Mouse (Mus musculus) neural tube, embryonic 14.5 days (tissue): ENCODE data around the gene Rara. TPM values are rescaled to one million over a fixed set of nuclear protein-coding genes. Genes with fewer than 3 reads are reported as not detected.

ENCODE experiments used
- ATAC-seq: fragments of 200-750 bp; cut with Nextera tagmentation; 2 replicates; pipeline ENCODE4 v1.8.0; 2017; ENCODE audit warnings: low read depth, mild to moderate bottlenecking, moderate TSS enrichment, moderate library complexity
- H3K27ac ChIP-seq: fragments of 300-500 bp; sonication (generic); 2 replicates; pipeline ENCODE4 v1.5.1; 2014; ENCODE audit warnings: low read depth, mild to moderate bottlenecking, control low read depth, low read length, moderate library complexity, mixed read lengths
- H3K27me3 ChIP-seq: fragments of 300-500 bp; sonication (generic); 2 replicates; pipeline ENCODE4 v1.6.1; 2014; ENCODE audit warnings: low read length; ENCODE audit not compliant: control insufficient read depth, insufficient read depth
- H3K36me3 ChIP-seq: fragments of 300-500 bp; sonication (generic); 2 replicates; pipeline ENCODE4 v1.6.1; 2014; ENCODE audit warnings: low read length, mixed read lengths; ENCODE audit not compliant: control insufficient read depth, insufficient read depth
- H3K4me1 ChIP-seq: fragments of 300-500 bp; sonication (generic); 2 replicates; pipeline ENCODE4 v1.6.1; 2014; ENCODE audit warnings: low read length; ENCODE audit not compliant: control insufficient read depth, insufficient read depth
- H3K4me2 ChIP-seq: fragments of 300-500 bp; sonication (generic); 2 replicates; pipeline ENCODE4 v1.6.1; 2014; ENCODE audit warnings: mild to moderate bottlenecking, low read depth, low read length, control low read depth
- H3K4me3 ChIP-seq: fragments of 300-500 bp; sonication (generic); 2 replicates; pipeline ENCODE4 v1.5.1; 2014; ENCODE audit warnings: low read depth, low read length, control low read depth, mixed read lengths
- H3K9ac ChIP-seq: fragments of 300-500 bp; sonication (generic); replicated peaks from 2 replicates; pipeline ENCODE4 v1.6.1; 2014; ENCODE audit warnings: low read depth, mild to moderate bottlenecking, control low read depth, low read length, mixed read lengths
- H3K9me3 ChIP-seq: fragments of 300-500 bp; sonication (generic); 2 replicates; pipeline ENCODE4 v1.6.1; 2016; ENCODE audit warnings: low read length; ENCODE audit not compliant: control insufficient read depth
- WGBS: fragments of 180-500 bp; shearing (Covaris S2); extraction: QIAGEN DNeasy Blood & Tissue Kit; methylation state at CpG from one replicate; pipeline ENCODE4 v1.1.7; 2014; 5-methylcytosine and 5-hydroxymethylcytosine counted together
- polyA plus RNA-seq: library from polyadenylated mRNA; unstranded; fragments of >200 nt; fragmentation: Nextera tagmentation; extraction: Ambion mirVana; gene quantifications from 2 replicates; pipeline ENCODE4 v1.2.1, GENCODE M21; 2014

Gene Rara
- polyA plus RNA-seq, 1 experiment from 2014 or later = 22.3 TPM

GRCm38 (mm10) chr11:98968079-98968478 lies 40.5 kb downstream of the Rara start:
- H3K4me3 ChIP-seq = no peak overlapping the region
- H3K36me3 ChIP-seq = peaks cover 7% of the 10 kb centered on the region
- peak overlapping the region; percentile 23; the same call in 1 of the 2 replicates for H3K4me2 ChIP-seq
- H3K27ac ChIP-seq = peak overlapping the region; percentile 84
- WGBS = 19% methylated on average over 16 of the region's 16 CpGs
- no peaks in the 10 kb centered on the region for H3K9me3 ChIP-seq
- H3K4me1 ChIP-seq = peaks cover 86% of the 10 kb centered on the region
- no peaks in the 10 kb centered on the region for H3K27me3 ChIP-seq
- H3K9ac ChIP-seq = peak overlapping the region; percentile 28
- no peak for ATAC-seq

- peak; percentile 21; the same call in 1 of the 2 replicates for ATAC-seq
- Histone ChIP-seq H3K4me1 (peaks cover 77% of the 10 kb centered on the region), H3K27me3 (no peaks in the 10 kb centered on the region), H3K4me2 (peak overlapping the region; percentile 23), H3K36me3 (peaks cover 13% of the 10 kb centered on the region), H3K9ac (peak overlapping the region; percentile 46; the same call in 1 of the 2 replicates), H3K27ac (peak overlapping the region; percentile 84), H3K9me3 (no peaks in the 10 kb centered on the region), H3K4me3 (no peak overlapping the region)
- WGBS = 2% methylated on average over 20 of the region's 20 CpGs
These were observed 41.3 kb downstream of the Rara start for GRCm38 (mm10) chr11:98968716-98969495.

GRCm38 (mm10) chr11:98969496-98969927 lies 41.9 kb downstream of the Rara start:
- no peak overlapping the region for H3K4me3 ChIP-seq
- peak; percentile 42; the same call in 1 of the 2 replicates for ATAC-seq

GRCm38 (mm10) chr11:98970191-98970925 lies 42.7 kb downstream of the Rara start:
- peaks cover 13% of the 10 kb centered on the region for H3K36me3 ChIP-seq
- no peaks in the 10 kb centered on the region for H3K9me3 ChIP-seq
- H3K4me2 ChIP-seq = peak overlapping the region; percentile 23; the same call in 1 of the 2 replicates
- 29% methylated on average over 29 of the region's 29 CpGs for WGBS
- no peak for ATAC-seq
- no peak overlapping the region; the same call in 1 of the 2 replicates for H3K9ac ChIP-seq
- H3K4me1 ChIP-seq = peaks cover 63% of the 10 kb centered on the region
- H3K4me3 ChIP-seq = no peak overlapping the region
- H3K27ac ChIP-seq = peak overlapping the region; percentile 84
- no peaks in the 10 kb centered on the region for H3K27me3 ChIP-seq

More at GRCm38 (mm10) chr11:98969496-98969927, 41.9 kb downstream of the Rara start:
- Histone ChIP-seq H3K27me3 (no peaks in the 10 kb centered on the region), H3K9me3 (no peaks in the 10 kb centered on the region), H3K36me3 (peaks cover 13% of the 10 kb centered on the region), H3K4me1 (peaks cover 71% of the 10 kb centered on the region), H3K27ac (peak overlapping the region; percentile 84), H3K4me2 (peak overlapping the region; percentile 23; the same call in 1 of the 2 replicates), H3K9ac (peak overlapping the region; percentile 46)
- WGBS = 5% methylated on average over 17 of the region's 17 CpGs

- no peaks in the 10 kb centered on the region for H3K27me3 ChIP-seq
- peak overlapping the region; percentile 84 for H3K27ac ChIP-seq
- H3K36me3 ChIP-seq = peaks cover 13% of the 10 kb centered on the region
- H3K4me2 ChIP-seq = peak overlapping the region; percentile 18; the same call in 1 of the 2 replicates
- WGBS = 42% methylated on average over 23 of the region's 23 CpGs
- H3K4me3 ChIP-seq = no peak overlapping the region
- no peak for ATAC-seq
- H3K9me3 ChIP-seq = no peaks in the 10 kb centered on the region
- H3K4me1 ChIP-seq = peaks cover 52% of the 10 kb centered on the region
- H3K9ac ChIP-seq = peak overlapping the region; percentile 32; the same call in 1 of the 2 replicates
These were observed 43.9 kb downstream of the Rara start for GRCm38 (mm10) chr11:98971316-98972031.

- Histone ChIP-seq H3K4me3 (no peak overlapping the region), H3K9me3 (no peaks in the 10 kb centered on the region), H3K9ac (no peak overlapping the region), H3K4me2 (no peak overlapping the region), H3K4me1 (peaks cover 44% of the 10 kb centered on the region), H3K27ac (peak overlapping the region; percentile 4; the same call in 1 of the 2 replicates), H3K27me3 (no peaks in the 10 kb centered on the region), H3K36me3 (peaks cover 13% of the 10 kb centered on the region)
- WGBS = 58% methylated on average over 9 of the region's 9 CpGs
- ATAC-seq = no peak
These were observed 44.6 kb downstream of the Rara start for GRCm38 (mm10) chr11:98972215-98972614.

- no peak for ATAC-seq
- Histone ChIP-seq H3K4me1 (peaks cover 38% of the 10 kb centered on the region), H3K27ac (no peak overlapping the region), H3K9ac (no peak overlapping the region), H3K4me3 (no peak overlapping the region), H3K36me3 (peaks cover 13% of the 10 kb centered on the region), H3K9me3 (no peaks in the 10 kb centered on the region), H3K27me3 (no peaks in the 10 kb centered on the region), H3K4me2 (no peak overlapping the region)
- WGBS = 91% methylated on average over 9 of the region's 9 CpGs
These were observed 45.3 kb downstream of the Rara start for GRCm38 (mm10) chr11:98972801-98973360.

- H3K9ac ChIP-seq = no peak overlapping the region
- H3K9me3 ChIP-seq = no peaks in the 10 kb centered on the region
- H3K4me2 ChIP-seq = no peak overlapping the region
- H3K27ac ChIP-seq = no peak overlapping the region
- H3K36me3 ChIP-seq = peaks cover 13% of the 10 kb centered on the region
- H3K27me3 ChIP-seq = no peaks in the 10 kb centered on the region
- WGBS = 87% methylated on average over 14 of the region's 14 CpGs
- ATAC-seq = no peak
- peaks cover 31% of the 10 kb centered on the region for H3K4me1 ChIP-seq
- no peak overlapping the region for H3K4me3 ChIP-seq
These were observed 46.0 kb downstream of the Rara start for GRCm38 (mm10) chr11:98973584-98973983.
